Mouse (Mus musculus) hindlimb bud, embryonic 11.5 days (tissue): ENCODE measurements around the gene Cpne4.

Experiments
- DNase-seq: peaks from one replicate; pipeline ENCODE4 v3.0.0-alpha.2; 2012; ENCODE audit warnings: low read depth, low spot score; ENCODE audit errors: extremely low spot score

The Cpne4 gene

DNA sequence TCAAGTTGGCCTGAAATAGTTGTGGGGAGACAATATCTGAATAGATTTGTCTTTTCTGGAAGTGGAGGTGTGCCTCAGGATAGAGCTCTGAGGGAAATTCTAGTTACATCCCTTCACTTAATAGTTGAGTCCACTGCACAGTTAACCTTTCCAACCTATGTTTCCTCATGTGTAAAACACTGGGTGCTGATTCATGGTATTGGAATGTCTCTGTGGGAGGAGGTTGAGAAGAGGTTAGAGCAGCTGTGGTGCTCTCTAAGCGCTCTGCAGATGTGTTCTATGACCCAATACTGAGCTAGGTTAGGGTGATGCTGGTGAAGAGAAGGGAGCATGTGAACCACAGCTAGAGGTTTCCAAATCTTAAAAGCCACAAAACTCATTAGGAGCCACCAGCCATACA, 318.7 kb downstream of the Cpne4 start:
- no peak for DNase-seq

DNA sequence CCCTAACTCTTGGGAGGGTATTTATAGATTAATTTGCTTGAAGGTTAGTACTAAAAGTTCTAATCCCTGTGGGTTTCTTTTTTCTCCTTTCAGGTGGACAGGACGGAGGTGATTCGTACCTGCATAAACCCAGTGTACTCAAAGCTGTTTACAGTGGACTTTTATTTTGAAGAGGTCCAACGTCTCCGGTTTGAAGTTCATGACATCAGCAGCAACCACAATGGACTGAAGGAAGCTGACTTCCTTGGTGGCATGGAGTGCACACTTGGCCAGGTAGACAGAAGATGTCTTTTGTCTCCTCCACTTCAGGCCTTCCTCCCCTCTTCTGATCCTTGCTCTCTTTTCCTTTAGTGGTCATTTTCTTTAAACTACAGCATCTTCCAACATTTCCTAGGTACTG, 325.5 kb downstream of the Cpne4 start:
- no peak for DNase-seq

DNA sequence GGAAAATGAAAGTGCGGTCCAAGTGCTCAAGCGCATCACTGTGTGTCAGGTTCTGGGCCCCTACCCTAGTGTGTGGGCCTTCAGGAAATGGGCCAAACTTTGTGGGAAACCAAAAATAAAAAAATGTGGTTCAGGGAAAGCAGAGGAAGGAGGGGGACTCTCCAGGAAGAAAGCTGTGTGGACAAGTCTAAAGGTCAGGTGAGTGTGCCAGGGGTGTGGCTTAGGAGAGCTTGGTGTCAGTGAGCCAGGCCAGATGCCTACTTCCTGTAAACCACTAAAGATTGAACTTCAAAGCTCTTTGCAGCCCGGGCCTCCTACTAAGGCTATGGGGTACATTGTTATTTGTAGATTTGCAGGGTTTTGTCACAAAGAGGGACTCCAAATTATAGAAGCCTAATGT, 327.1 kb downstream of the Cpne4 start:
- DNase-seq, result no peak

DNA sequence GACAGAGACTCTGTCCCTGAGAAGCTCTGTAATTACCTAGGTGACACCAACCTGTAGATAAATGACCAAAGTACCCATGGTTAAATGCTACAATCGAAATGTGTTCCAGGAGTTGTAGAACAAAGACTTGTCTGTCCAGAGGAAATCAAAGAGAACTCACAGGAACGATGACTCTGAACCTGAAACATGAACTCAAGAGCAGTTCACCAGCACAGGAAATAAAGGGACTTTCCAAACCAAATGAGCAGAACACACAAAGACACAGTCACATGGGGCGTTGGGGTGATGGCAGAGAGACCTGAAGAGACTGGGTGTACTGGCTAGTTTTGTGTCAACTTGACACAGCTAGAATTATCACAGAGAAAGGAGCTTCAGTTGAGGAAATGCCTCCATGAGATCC, 329.9 kb downstream of the Cpne4 start:
- DNase-seq, result no peak

DNA sequence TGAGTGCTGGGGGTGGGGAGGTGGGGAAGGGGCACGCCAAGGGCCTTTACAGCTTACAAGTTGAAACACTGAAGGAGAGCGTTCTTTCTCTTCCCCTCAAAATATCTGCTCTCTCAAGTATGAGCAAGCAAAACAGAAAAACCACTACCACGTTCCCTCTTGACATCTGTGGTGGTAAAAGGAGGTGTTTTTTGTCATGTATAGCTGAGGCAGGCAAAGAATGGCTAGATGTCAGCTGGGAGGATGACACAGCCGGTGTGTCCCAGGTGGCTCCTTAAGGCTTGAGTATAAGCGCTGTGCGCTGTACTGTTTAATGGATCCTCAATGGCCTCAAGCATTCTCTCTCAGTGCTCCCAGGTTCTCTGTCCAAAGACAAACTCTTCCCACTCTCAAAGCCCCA, 331.5 kb downstream of the Cpne4 start:
- DNase-seq, result no peak

DNA sequence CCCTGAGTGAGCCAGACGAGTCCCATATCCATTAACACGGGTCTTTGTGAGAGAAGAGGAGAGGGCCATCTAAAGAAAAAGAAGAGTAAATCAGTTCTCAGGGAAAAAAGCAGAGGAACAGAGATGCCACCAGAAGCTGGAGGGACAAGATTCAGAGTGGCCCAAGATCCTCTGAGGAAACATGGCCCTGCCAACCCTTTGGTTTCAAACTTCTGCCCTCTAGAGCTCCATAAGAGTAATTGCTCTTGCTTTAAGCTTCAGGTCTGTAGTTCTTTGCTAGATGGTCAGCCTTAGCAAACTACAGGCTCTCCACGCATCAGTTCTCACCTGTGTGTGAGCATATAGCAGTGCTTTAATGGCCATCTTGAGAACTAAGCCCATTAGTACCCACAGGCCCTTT, 343.4 kb downstream of the Cpne4 start:
- DNase-seq, result no peak

DNA sequence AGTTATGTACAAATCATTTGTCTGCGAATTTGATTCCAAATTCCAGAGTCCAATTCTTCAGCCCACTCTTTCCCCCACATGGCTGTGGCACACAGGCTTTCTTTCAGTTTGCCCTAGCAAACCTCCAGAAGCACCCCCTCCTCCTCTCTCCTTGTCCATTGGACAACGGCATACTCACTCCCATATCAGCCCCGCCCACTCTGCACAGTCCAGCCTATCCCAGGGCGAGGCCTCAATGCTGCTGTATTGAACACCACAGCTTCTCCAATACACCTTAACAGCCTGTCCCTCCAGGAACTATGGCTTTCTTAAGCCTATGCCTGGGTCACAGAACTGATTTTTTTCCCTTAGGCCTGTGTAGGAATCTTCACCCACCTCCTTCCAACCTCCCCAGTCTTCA, 348.3 kb downstream of the Cpne4 start:
- DNase-seq, result no peak

DNA sequence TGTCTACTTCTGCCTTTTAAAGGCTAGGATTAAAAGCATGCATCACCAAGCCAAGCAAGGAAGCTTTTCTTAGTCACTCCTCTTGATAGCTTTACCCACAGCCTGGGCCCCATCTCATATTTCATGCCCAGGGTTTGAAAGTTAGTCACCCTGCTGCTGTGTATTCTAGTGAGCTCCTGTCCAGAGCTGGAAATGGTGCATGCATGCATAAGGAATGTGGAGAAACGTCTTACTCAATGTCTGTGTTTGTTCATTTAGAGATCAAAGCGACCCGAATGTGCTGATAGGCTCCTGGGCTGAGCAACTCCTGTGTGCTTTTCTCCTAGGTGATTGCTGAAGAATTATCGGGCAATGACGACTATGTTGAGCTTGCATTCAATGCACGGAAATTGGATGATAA, 354.0 kb downstream of the Cpne4 start:
- no peak for DNase-seq

DNA sequence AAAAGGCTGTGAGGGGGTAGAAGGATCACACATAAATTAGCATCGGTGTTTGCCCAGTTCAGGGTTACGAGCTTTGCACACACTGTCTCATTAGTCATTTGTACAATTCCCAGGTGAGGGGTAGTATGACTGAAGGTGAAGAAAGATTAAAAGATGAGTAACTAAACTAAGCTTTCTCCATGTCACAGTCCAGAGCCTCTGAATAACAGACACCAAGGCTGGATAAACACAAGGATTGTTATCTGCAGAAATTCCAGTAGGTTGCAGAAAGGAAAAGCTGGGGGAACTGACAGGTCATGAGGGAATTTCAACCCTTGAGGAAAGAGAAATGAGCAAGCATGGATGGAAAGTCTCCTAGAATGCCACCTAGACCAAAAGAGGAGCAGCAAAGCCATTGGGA, 354.7 kb downstream of the Cpne4 start:
- no peak for DNase-seq

DNA sequence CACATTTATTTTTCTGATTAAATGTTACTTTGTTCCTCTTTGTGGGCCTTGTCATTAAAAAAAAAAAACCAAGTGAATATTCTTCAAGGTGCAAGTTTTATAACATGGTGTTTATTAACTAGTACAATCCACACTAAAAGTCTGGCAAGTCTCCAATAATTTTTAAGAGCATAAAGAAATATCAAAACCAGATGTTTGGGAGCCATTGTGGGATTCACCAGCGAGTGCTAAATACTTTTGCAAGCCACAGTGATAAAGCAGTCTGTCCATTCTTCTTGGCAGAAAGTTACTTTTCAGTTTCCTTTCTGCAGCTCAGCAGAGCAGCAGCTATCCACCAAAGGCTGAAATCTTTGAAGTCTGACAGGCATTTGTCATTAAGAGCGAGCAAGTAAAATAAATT, 365.6 kb downstream of the Cpne4 start:
- DNase-seq, result no peak

DNA sequence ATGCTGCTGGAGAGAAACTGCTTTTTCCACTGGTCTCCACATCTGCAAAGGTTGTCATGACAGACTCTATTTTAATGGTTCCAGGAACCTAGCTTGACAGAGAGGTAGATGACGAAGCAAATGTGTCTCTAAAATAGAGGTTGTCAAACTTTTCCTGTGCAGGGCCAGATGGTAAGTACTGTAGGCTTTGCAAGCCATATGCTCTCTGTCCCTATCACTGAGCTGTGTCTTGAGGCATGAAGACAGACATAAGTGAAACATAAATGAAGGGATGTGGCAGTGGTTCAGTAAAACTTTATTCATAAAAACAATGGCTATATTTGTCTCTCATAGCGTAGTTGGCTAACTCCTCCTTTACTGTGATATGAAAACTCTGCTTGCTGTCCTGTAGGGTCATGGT, 366.2 kb downstream of the Cpne4 start:
- DNase-seq, result no peak

DNA sequence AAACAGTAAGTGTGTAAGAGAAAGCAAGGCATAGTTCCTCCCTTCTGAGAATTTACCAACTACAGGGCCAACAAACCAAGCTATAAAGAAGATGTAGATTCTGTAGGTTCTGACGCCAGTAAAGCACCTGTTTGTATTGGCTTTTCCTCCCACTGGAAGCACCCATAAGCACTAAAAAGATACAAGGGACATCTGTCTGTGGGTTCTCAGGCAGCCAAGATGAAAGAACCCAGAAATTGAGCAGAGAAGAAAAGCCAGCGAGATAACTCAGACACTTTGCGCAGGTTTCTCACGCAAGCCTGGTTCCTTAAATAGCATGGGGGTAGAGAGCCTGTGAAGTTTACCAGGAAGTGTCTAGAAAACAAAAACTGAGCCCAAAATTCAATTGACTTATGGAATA, 374.1 kb downstream of the Cpne4 start:
- no peak for DNase-seq

DNA sequence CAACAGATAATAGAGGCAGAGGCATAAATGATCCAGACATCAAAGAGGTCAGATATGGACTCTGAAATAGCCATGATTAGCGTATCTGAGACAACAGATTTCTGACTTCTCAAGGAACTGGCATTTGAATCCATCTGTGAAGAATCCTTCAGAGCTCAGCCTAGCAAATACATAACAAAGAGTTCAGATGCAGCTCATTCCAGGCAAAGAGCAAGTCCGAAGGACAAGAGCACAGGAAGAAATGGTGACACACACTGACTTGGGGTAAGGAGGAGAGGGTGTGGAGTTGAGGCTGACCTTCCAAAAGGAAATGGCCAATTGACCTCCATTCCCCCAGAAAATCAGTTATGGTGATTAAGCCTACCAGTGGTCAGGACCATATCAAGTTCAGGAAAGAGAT, 375.0 kb downstream of the Cpne4 start:
- DNase-seq, result no peak

DNA sequence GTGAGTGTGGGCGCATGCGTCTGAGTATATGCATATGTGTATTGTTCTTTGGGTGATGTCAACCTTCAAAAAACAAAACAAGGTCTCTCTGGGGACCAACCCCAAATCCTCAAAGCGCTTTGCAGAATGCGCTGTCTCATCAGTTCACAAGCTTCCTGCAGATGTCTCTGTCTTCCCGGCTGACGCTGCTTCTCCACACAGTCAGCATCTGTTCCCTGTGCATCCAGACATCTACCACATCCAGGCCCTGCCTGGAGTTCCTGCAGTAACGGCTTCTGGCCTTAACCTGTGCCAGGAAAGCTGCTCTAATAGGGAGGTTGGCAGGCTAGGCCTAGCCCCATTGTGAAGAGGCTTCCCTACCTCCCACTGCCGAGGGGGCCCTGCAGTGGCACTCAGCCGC, 381.7 kb downstream of the Cpne4 start:
- DNase-seq, result no peak

DNA sequence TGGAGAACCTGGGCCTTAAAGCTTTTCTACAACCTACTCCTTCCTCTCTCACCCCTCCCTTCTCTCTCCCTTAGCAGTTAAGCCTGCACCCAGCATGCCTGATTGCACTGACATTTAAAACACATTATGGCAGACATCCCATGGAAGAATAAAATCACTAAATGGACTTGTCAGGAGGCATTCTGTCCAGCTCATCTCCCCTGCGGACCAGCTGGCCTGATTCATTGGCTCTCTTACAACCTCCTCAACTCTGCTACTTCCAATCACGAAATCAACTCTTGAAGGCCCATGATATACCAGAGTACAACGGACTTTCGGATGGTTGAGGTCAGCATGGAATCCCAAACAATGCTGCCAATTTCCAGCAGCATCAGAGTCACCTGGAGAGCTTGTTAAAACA, 393.3 kb downstream of the Cpne4 start:
- DNase-seq, result no peak

DNA sequence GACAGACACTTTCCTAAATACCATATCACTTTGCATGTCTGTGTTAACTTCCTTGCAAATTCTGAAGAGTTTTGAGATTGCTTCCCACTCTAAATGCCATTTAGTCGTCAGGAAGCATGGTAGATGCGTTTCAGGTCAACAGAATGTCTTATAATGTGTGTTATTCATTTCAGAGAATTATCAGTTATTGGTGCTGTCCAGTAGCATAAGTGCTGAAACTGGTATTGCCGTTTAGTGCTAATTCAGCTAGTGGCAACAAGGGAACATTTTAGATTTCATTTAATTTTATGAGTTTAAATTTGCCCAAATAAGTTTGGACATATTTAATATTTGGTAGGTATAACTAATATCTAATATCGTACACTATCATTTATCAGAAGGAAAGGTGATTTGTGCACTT, 403.5 kb downstream of the Cpne4 start:
- DNase-seq, result peak; percentile 5

DNA sequence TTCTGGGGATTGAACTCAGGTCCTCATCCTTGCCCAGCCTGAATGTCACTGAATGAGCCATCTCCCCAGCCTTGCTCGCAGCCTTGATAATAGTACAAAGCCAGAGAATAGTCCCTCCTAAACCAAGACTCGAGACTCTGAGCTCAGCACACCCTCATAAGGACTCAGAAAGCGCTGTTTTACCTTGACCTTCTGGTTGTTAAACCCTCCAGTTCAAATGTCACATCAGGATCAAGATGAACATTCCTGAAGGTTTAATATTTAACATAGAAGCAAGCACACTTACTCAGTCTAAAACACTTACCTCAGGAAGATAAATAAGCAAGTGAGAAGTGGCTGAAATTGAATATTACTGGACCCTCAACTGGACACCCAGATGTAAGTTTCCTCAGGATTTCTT, 405.1 kb downstream of the Cpne4 start:
- DNase-seq, result no peak

DNA sequence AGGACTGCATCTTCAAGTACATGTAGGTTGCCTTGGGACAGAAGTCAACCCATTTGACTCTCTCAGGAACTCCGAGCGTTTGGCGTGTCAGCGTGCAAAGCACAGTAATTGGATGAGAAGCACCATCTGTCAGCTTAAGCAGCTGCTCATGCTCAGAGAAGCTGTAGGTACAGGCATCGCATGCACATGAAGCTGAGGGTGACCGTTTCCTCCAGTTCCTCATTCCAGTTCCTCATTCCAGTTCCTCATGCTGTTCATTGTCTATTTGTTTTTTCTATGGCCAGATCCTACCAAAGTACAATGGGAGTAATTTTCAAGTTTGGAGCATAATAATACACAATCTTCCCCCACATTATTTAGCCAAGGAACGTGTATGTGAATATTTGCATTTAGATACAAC, 425.7 kb downstream of the Cpne4 start:
- no peak for DNase-seq

DNA sequence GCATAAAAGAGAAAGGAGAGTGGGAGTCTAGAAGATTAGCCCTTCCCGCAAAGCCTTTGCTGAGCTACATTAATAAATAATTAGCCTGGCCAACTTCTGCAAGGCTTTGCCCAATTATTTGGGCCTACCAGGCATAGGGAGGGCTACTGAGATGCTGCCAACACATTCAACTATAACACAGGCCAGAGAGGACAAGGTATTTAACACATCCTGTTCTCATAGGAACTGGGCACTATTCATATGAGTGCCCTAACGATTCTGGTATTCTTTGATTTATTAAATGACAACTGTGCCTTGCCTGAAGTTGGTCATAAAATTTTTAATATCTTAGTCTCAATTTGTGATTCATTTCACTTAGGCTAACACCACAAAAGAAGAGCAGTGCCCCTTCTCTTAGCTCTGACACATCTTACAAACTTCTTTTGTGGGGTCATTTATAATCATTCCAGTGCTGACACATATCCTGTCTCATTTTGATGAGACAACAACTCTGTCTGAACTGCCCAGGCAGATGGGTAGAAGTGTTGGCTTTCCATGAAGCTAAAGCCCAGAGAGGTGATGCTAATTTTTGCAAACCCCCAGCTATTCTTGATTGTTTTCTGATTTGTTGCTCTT, 435.0 kb downstream of the Cpne4 start:
- no peak for DNase-seq

DNA sequence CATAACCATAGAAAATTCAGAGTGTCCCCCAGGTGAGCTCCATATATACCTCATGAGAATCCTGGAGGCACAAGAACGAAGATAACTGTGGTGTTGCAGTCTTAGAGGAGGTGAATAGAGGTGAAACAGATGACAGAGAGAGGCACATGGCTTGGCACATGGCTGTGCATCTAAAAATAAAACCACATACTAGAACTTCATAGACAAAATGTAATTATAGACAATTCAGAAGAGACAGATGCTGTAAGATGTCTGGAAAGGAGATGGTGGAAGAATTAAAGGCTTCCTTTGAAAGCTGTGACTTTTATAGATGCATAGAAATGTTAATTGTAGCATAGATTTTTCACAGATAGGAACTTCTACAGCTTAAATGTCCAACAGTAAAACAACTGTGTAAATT, 451.1 kb downstream of the Cpne4 start:
- no peak for DNase-seq

DNA sequence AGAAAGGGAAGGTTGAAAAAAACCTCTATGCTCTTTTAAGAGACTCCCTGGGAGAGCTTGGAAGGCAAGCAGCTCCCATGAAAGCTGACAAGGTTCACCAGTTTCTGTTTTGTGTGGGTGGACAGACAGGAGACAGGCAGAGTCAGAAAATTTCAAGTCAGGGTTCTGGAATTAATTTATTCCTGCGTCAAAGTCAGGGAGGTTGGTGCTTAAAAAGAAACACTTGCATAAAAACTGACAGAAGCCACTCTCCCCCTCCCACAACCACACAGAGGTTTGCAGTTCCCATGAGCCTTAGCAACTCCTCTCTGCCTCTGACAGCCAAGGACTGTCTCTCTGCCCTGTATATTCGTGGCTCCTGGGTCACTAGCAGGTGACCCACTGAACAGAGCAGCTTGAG, 463.6 kb downstream of the Cpne4 start:
- no peak for DNase-seq

DNA sequence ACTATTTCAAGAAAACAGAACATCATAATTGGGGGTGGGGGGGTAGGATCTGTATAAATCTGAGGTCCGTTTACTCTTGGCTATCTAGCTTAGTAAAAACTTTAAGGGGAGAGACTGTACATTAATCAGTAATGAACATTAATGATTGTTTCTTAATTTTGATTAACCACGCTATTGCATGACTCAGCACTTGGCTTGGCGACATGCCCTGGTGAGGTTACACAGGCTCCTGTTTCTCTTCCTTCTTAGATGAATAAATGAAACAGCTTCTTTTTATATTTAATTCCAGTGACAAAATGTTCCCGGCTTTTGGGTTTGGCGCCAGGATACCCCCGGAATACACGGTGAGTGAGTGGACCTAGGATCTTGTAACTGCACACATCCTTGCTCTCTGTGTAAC, 471.1 kb downstream of the Cpne4 start:
- no peak for DNase-seq

DNA sequence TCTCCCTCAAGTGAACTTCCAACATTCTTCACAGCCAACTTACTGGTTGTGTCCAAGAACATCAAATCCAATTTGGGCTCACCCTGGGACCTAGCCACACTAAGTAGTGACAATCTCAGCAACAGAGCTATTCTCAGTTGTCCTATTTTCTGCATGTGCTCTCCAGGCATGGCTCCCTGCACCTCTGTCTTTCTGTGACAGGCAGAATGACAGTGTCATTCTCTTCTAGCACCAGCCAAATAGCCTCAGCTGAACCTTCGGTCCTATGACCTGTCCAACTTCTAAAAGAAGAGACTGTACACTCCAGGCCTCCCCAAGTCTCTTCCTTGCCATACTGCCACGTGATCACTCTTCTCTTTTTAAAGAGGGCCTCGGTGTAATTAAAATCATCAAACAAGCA, 481.2 kb downstream of the Cpne4 start:
- no peak for DNase-seq

DNA sequence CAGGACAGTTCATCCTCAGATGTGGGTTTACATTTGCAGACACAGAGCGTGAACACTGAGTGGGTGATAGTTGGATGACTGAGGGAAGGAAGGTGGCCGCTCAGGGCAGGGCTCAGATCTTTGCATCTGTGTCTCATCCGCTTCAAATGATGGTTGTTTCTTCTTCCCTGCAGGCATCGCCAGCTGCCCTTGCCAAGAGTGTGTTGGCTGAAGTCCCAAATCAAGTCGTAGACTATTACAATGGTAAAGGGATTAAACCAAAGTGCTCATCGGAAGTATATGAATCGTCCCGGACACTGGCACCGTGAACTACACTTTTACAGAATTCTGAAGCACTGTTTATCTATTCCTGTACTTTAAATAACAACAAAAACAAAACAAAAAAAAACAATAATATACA, 485.5 kb downstream of the Cpne4 start:
- no peak for DNase-seq
